Mouse (Mus musculus) liver, postnatal 0 days (tissue): Measurements from ENCODE around the gene Olfr1496. TPM values are rescaled to one million over a fixed set of nuclear protein-coding genes. Genes with fewer than 3 reads are reported as not detected.

Source experiments
- ATAC-seq: fragments of 200-750 bp; cut with Nextera tagmentation; 2 replicates; pipeline ENCODE4 v1.8.0; 2017; ENCODE audit warnings: mild to moderate bottlenecking, moderate library complexity
- DNase-seq: peaks from one replicate; pipeline ENCODE4 v3.0.0-alpha.2; 2016
- H3K27ac ChIP-seq: fragments of 300-500 bp; sonication (generic); 2 replicates; pipeline ENCODE4 v1.5.1; 2014; ENCODE audit warnings: antibody characterized with exemption, moderate library complexity, mild to moderate bottlenecking, low read depth
- H3K27me3 ChIP-seq: fragments of 300-500 bp; sonication (generic); 2 replicates; pipeline ENCODE4 v1.6.1; 2014; ENCODE audit warnings: low read length, control low read depth, mixed read lengths; ENCODE audit not compliant: insufficient read depth
- H3K36me3 ChIP-seq: fragments of 300-500 bp; sonication (generic); replicated peaks from 2 replicates; pipeline ENCODE4 v1.6.1; 2014; ENCODE audit warnings: mild to moderate bottlenecking, control low read depth, low read length, moderate library complexity, mixed read lengths; ENCODE audit not compliant: insufficient read depth
- H3K4me1 ChIP-seq: fragments of 300-500 bp; sonication (generic); 2 replicates; pipeline ENCODE4 v1.6.1; 2014; ENCODE audit warnings: antibody characterized with exemption, mild to moderate bottlenecking, control low read depth; ENCODE audit not compliant: insufficient read depth
- H3K4me2 ChIP-seq: fragments of 300-500 bp; sonication (generic); 2 replicates; pipeline ENCODE4 v1.6.1; 2014; ENCODE audit warnings: low read depth, mild to moderate bottlenecking, low read length, moderate library complexity, mixed read lengths
- H3K4me3 ChIP-seq: fragments of 300-500 bp; sonication (generic); 2 replicates; pipeline ENCODE4 v1.5.1; 2014; ENCODE audit warnings: low read depth, low read length
- H3K9ac ChIP-seq: fragments of 300-500 bp; sonication (generic); replicated peaks from 2 replicates; pipeline ENCODE4 v1.6.1; 2014; ENCODE audit warnings: mild to moderate bottlenecking, moderate library complexity
- H3K9me3 ChIP-seq: fragments of 300-500 bp; sonication (generic); 2 replicates; pipeline ENCODE4 v1.6.1; 2016; ENCODE audit warnings: mild to moderate bottlenecking, control low read depth, low read length, mixed read lengths
- CTCF ChIP-seq: sonication (generic); IDR thresholded peaks from 2 replicates; pipeline ENCODE4 v1.5.1; 2016; ENCODE audit warnings: antibody characterized with exemption, low read depth
- EP300 ChIP-seq: IDR thresholded peaks from 2 replicates; pipeline ENCODE4 v1.6.1; 2016; ENCODE audit warnings: antibody characterized with exemption, low read depth, mild to moderate bottlenecking
- WGBS: fragments of 180-500 bp; shearing (Covaris S2); extraction: QIAGEN DNeasy Blood & Tissue Kit; methylation state at CpG from one replicate; pipeline ENCODE4 v1.1.7; 2014; ENCODE audit not compliant: insufficient replicate concordance; 5-methylcytosine and 5-hydroxymethylcytosine counted together
- polyA plus RNA-seq: library from polyadenylated mRNA; unstranded; fragments of >200 nt; fragmentation: Nextera tagmentation; extraction: Ambion mirVana; gene quantifications from 2 replicates; pipeline ENCODE4 v1.2.1, GENCODE M21; 2015

Olfr1496 gene
- polyA plus RNA-seq, 1 experiment from 2014 or later, result not detected

GRCm38 (mm10) chr19:13812823-13813222, 35.1 kb downstream of the Olfr1496 start:
- no peaks in the 10 kb centered on the region for H3K9me3 ChIP-seq
- ATAC-seq (no peak), DNase-seq (no peak)
- no peaks in the 10 kb centered on the region for H3K27me3 ChIP-seq
- H3K9ac ChIP-seq, result no peak overlapping the region
- H3K4me1 ChIP-seq, result no peaks in the 10 kb centered on the region
- H3K36me3 ChIP-seq, result no peaks in the 10 kb centered on the region
- H3K4me2 ChIP-seq, result no peak overlapping the region
- no peak overlapping the region for H3K4me3 ChIP-seq
- H3K27ac ChIP-seq, result no peak overlapping the region
- peak; percentile 42 for TF ChIP-seq CTCF
- TF ChIP-seq EP300, result no peak
- 56% methylated on average over 2 of the region's 2 CpGs for WGBS

- whole genome bisulfite sequencing, result 30% methylated on average over 5 of the region's 5 CpGs
- H3K27ac ChIP-seq, result no peak overlapping the region
- no peak overlapping the region for H3K9ac ChIP-seq
- no peaks in the 10 kb centered on the region for H3K9me3 ChIP-seq
- no peak overlapping the region for H3K4me3 ChIP-seq
- ATAC-seq, result no peak
- no peaks in the 10 kb centered on the region for H3K36me3 ChIP-seq
- H3K4me2 ChIP-seq, result no peak overlapping the region
- no peaks in the 10 kb centered on the region for H3K4me1 ChIP-seq
- TF ChIP-seq CTCF (peak; percentile 32), EP300 (no peak)
- no peak for DNase-seq
- no peaks in the 10 kb centered on the region for H3K27me3 ChIP-seq
Measured at GRCm38 (mm10) chr19:13818827-13819226, 41.1 kb downstream of the Olfr1496 start.

DNA sequence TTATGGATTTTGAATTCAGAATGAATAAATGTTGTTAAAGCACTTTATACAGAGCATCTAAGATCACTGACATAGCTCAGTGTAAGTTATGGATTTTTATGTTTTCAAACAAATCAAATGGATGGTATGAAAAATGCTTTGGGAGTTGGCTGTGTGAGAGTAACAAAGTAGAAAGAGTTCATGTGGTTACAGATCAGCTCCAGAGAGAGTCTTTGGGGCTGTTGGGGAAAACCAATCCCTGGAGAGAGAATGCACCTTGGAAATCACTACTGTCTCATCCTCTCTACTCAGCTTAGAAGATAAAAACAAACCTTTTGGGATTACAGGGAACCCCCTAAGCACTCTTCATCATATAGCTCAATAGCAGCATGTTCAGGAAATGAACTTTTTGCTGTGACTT, 41.7 kb downstream of the Olfr1496 start, which contains the start of gene Olfr1499:
Olfr1499 (minus strand) TSS at position 101 of the 400 bp plus-strand sequence.
- Histone ChIP-seq H3K9me3 (no peaks in the 10 kb centered on the region), H3K27me3 (no peaks in the 10 kb centered on the region), H3K4me2 (no peak within 1 kb of the TSS), H3K9ac (no peak within 1 kb of the TSS), H3K36me3 (no peaks in the 10 kb centered on the region), H3K4me1 (no peaks in the 10 kb centered on the region), H3K27ac (no peak within 1 kb of the TSS), H3K4me3 (no peak within 1 kb of the TSS)
- no peak for DNase-seq
- no peak for ATAC-seq
- TF ChIP-seq CTCF (no peak), EP300 (no peak)

- ATAC-seq, result no peak
- no peak overlapping the region for H3K9ac ChIP-seq
- H3K9me3 ChIP-seq, result no peaks in the 10 kb centered on the region
Measured at GRCm38 (mm10) chr19:13820847-13821246, 43.2 kb downstream of the Olfr1496 start.

GRCm38 (mm10) chr19:13828447-13828846, 50.8 kb downstream of the Olfr1496 start:
- 75% methylated on average over 3 of the region's 3 CpGs for WGBS
- Histone ChIP-seq H3K9me3 (no peaks in the 10 kb centered on the region), H3K4me3 (no peak overlapping the region), H3K27ac (no peak overlapping the region), H3K4me1 (no peaks in the 10 kb centered on the region), H3K36me3 (no peaks in the 10 kb centered on the region), H3K4me2 (no peak overlapping the region), H3K27me3 (no peaks in the 10 kb centered on the region), H3K9ac (no peak overlapping the region)
- ATAC-seq, result no peak
- TF ChIP-seq CTCF, result no peak
- no peak for TF ChIP-seq EP300
- DNase-seq, result no peak

More at GRCm38 (mm10) chr19:13820847-13821246, 43.2 kb downstream of the Olfr1496 start:
- TF ChIP-seq CTCF, result no peak
- TF ChIP-seq EP300, result no peak
- H3K36me3 ChIP-seq, result no peaks in the 10 kb centered on the region
- H3K4me1 ChIP-seq, result no peaks in the 10 kb centered on the region
- no peaks in the 10 kb centered on the region for H3K27me3 ChIP-seq
- no peak overlapping the region for H3K4me2 ChIP-seq
- no peak overlapping the region for H3K4me3 ChIP-seq
- H3K27ac ChIP-seq, result no peak overlapping the region
- no peak for DNase-seq
- 38% methylated on average over 5 of the region's 5 CpGs for WGBS

DNA sequence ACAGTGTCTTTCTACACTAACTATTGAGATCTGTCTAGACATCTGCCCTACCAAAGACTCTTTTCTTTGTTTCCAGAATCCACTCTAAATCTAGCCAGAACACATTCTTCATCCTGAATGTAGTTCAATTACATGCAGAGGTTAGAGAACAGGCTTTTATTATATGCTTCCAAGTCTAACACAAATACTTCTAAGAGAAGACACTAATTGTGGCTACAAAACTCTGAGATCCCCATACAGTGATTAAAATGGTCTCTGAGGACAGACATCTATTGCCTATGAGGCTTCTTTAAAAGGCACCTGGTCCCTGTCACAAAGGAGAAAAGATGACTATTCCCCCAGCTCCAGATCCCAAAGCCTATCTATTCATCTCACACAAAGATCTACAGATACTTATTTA, 52.7 kb downstream of the Olfr1496 start, which contains the start of gene Olfr1500:
Olfr1500 (minus strand) TSS at position 101 of the 400 bp plus-strand sequence.
- H3K9me3 ChIP-seq, result no peaks in the 10 kb centered on the region; the same call in 1 of the 2 replicates
- H3K9ac ChIP-seq, result no peak within 1 kb of the TSS
- TF ChIP-seq CTCF (no peak), EP300 (no peak)
- no peaks in the 10 kb centered on the region for H3K27me3 ChIP-seq
- no peak within 1 kb of the TSS for H3K27ac ChIP-seq
- no peak within 1 kb of the TSS for H3K4me3 ChIP-seq
- H3K36me3 ChIP-seq, result no peaks in the 10 kb centered on the region
- ATAC-seq (no peak), DNase-seq (no peak)
- no peaks in the 10 kb centered on the region for H3K4me1 ChIP-seq
- H3K4me2 ChIP-seq, result no peak within 1 kb of the TSS

Other genes starting within 250 kb of the Olfr1496 start
- gene Olfr1480, start 250.0 kb upstream of the Olfr1496 start, polyA plus RNA-seq, result not detected in 2 replicates
- not detected in 2 replicates for gene Olfr1484, start 194.4 kb upstream of the Olfr1496 start, polyA plus RNA-seq
- not detected in 2 replicates for gene Olfr1487, start 160.5 kb upstream of the Olfr1496 start, polyA plus RNA-seq
- gene Olfr1489, start 146.3 kb upstream of the Olfr1496 start, polyA plus RNA-seq, result not detected in 2 replicates
- not detected in 2 replicates for gene Olfr1490, start 126.8 kb upstream of the Olfr1496 start, polyA plus RNA-seq
- not detected in 2 replicates for gene Olfr1491, start 80.6 kb upstream of the Olfr1496 start, polyA plus RNA-seq
- not detected in 2 replicates for gene Olfr1493-ps1, start 54.6 kb upstream of the Olfr1496 start, polyA plus RNA-seq
- not detected in 2 replicates for gene Olfr1494, start 38.1 kb upstream of the Olfr1496 start, polyA plus RNA-seq
- not detected in 2 replicates for gene Olfr1495, start 13.3 kb upstream of the Olfr1496 start, polyA plus RNA-seq
- gene Olfr1497, start 20.3 kb downstream of the Olfr1496 start, polyA plus RNA-seq, result not detected in 2 replicates
- not detected in 2 replicates for gene Olfr1499, start 41.6 kb downstream of the Olfr1496 start, polyA plus RNA-seq
- not detected in 2 replicates for gene Olfr1500, start 52.6 kb downstream of the Olfr1496 start, polyA plus RNA-seq
- gene Olfr1501, start 72.8 kb downstream of the Olfr1496 start, polyA plus RNA-seq, result not detected in 2 replicates
- gene Olfr1502, start 83.9 kb downstream of the Olfr1496 start, polyA plus RNA-seq, result not detected in 2 replicates
- not detected in 2 replicates for gene Olfr1504, start 120.0 kb downstream of the Olfr1496 start, polyA plus RNA-seq
- not detected in 2 replicates for gene Olfr1505, start 135.7 kb downstream of the Olfr1496 start, polyA plus RNA-seq